Mouse (Mus musculus): ENCODE data around the gene Tmprss11d. TPM values are rescaled to one million over a fixed set of nuclear protein-coding genes. Genes with fewer than 3 reads are reported as not detected.

The Tmprss11d gene
- not detected in 2 replicates for polyA plus RNA-seq (2014; fragmentation: Nextera tagmentation; extraction: Ambion mirVana)

- H3K4me1 ChIP-seq (ENCODE audit: control insufficient read depth, insufficient read depth, low read length), result no peaks in the 10 kb centered on the region
- no peaks in the 10 kb centered on the region for H3K36me3 ChIP-seq (ENCODE audit: control insufficient read depth, insufficient read depth, low read length)
- no peak within 1 kb of the TSS for H3K27ac ChIP-seq (ENCODE audit: low read depth, low read length)
- H3K27me3 ChIP-seq (ENCODE audit: control insufficient read depth, insufficient read depth, low read length), result no peaks in the 10 kb centered on the region
- H3K9ac ChIP-seq (ENCODE audit: low read length), result no peak within 1 kb of the TSS
- H3K4me2 ChIP-seq, result no peak within 1 kb of the TSS
- H3K9me3 ChIP-seq (ENCODE audit: control insufficient read depth, low read length), result no peaks in the 10 kb centered on the region
- no peak within 1 kb of the TSS for H3K4me3 ChIP-seq (ENCODE audit: low read depth, low read length)
- ATAC-seq (ENCODE audit: low FRiP score) (no peak), DNase-seq (ENCODE audit: low spot score, missing footprints) (no peak)
- 76% methylated on average over 3 of the region's 3 CpGs for WGBS
Measured at GRCm38 (mm10) chr5:86373320-86373719, at the start of gene Tmprss11d. Gene Tmprss11d (minus strand): TSS chr5:86373420.

- peaks cover 4% of the 10 kb centered on the region; the same call in 1 of the 2 replicates for H3K4me1 ChIP-seq (ENCODE audit: control insufficient read depth, insufficient read depth, low read length)
- peak; percentile 87 for DNase-seq (ENCODE audit: low spot score, missing footprints)
- H3K27ac ChIP-seq (ENCODE audit: low read depth, low read length), result peak overlapping the region; percentile 35; the same call in 1 of the 2 replicates
- no peaks in the 10 kb centered on the region for H3K27me3 ChIP-seq (ENCODE audit: control insufficient read depth, insufficient read depth, low read length)
- no peaks in the 10 kb centered on the region for H3K9me3 ChIP-seq (ENCODE audit: control insufficient read depth, low read length)
- H3K4me3 ChIP-seq (ENCODE audit: low read depth, low read length), result no peak overlapping the region
- H3K36me3 ChIP-seq (ENCODE audit: control insufficient read depth, insufficient read depth, low read length), result no peaks in the 10 kb centered on the region
- 32% methylated on average over 3 of the region's 3 CpGs for WGBS
- H3K9ac ChIP-seq (ENCODE audit: low read length), result no peak overlapping the region
- no peak overlapping the region for H3K4me2 ChIP-seq
- peak; percentile 84 for ATAC-seq (ENCODE audit: low FRiP score)
Measured at GRCm38 (mm10) chr5:86421323-86422028, 48.3 kb upstream of the Tmprss11d start.

GRCm38 (mm10) chr5:86419494-86419893, 46.3 kb upstream of the Tmprss11d start:
- no peak overlapping the region for H3K27ac ChIP-seq (ENCODE audit: low read depth, low read length)
- H3K9me3 ChIP-seq (ENCODE audit: control insufficient read depth, low read length), result no peaks in the 10 kb centered on the region
- DNase-seq (ENCODE audit: low spot score, missing footprints) (no peak), ATAC-seq (ENCODE audit: low FRiP score) (no peak)
- no peak overlapping the region for H3K4me2 ChIP-seq
- H3K4me1 ChIP-seq (ENCODE audit: control insufficient read depth, insufficient read depth, low read length), result peaks cover 4% of the 10 kb centered on the region; the same call in 1 of the 2 replicates
- H3K4me3 ChIP-seq (ENCODE audit: low read depth, low read length), result no peak overlapping the region
- H3K27me3 ChIP-seq (ENCODE audit: control insufficient read depth, insufficient read depth, low read length), result no peaks in the 10 kb centered on the region
- no peaks in the 10 kb centered on the region for H3K36me3 ChIP-seq (ENCODE audit: control insufficient read depth, insufficient read depth, low read length)
- H3K9ac ChIP-seq (ENCODE audit: low read length), result no peak overlapping the region
- 22% methylated on average over 4 of the region's 4 CpGs for WGBS

GRCm38 (mm10) chr5:86414280-86414679, 41.1 kb upstream of the Tmprss11d start:
- H3K4me2 ChIP-seq, result no peak overlapping the region
- no peak for DNase-seq (ENCODE audit: low spot score, missing footprints)
- WGBS, result 86% methylated on average over 7 of the region's 7 CpGs
- no peak overlapping the region for H3K4me3 ChIP-seq (ENCODE audit: low read depth, low read length)
- H3K36me3 ChIP-seq (ENCODE audit: control insufficient read depth, insufficient read depth, low read length), result no peaks in the 10 kb centered on the region
- ATAC-seq (ENCODE audit: low FRiP score), result no peak
- no peaks in the 10 kb centered on the region for H3K9me3 ChIP-seq (ENCODE audit: control insufficient read depth, low read length)
- no peaks in the 10 kb centered on the region for H3K27me3 ChIP-seq (ENCODE audit: control insufficient read depth, insufficient read depth, low read length)
- H3K4me1 ChIP-seq (ENCODE audit: control insufficient read depth, insufficient read depth, low read length), result no peaks in the 10 kb centered on the region
- no peak overlapping the region for H3K9ac ChIP-seq (ENCODE audit: low read length)
- no peak overlapping the region for H3K27ac ChIP-seq (ENCODE audit: low read depth, low read length)

GRCm38 (mm10) chr5:86410815-86411214, 37.6 kb upstream of the Tmprss11d start:
- 33% methylated on average over 3 of the region's 3 CpGs for WGBS
- DNase-seq (ENCODE audit: low spot score, missing footprints) (peak; percentile 86), ATAC-seq (ENCODE audit: low FRiP score) (0 out of 2 replicates have a peak, but pooled peaks have one; percentile 38)
- Histone ChIP-seq H3K9me3 (ENCODE audit: control insufficient read depth, low read length) (no peaks in the 10 kb centered on the region), H3K36me3 (ENCODE audit: control insufficient read depth, insufficient read depth, low read length) (no peaks in the 10 kb centered on the region), H3K27me3 (ENCODE audit: control insufficient read depth, insufficient read depth, low read length) (no peaks in the 10 kb centered on the region), H3K4me1 (ENCODE audit: control insufficient read depth, insufficient read depth, low read length) (no peaks in the 10 kb centered on the region), H3K9ac (ENCODE audit: low read length) (no peak overlapping the region), H3K4me2 (no peak overlapping the region), H3K27ac (ENCODE audit: low read depth, low read length) (no peak overlapping the region), H3K4me3 (ENCODE audit: low read depth, low read length) (no peak overlapping the region)

GRCm38 (mm10) chr5:86407941-86408340, 34.7 kb upstream of the Tmprss11d start:
- no peaks in the 10 kb centered on the region for H3K27me3 ChIP-seq (ENCODE audit: control insufficient read depth, insufficient read depth, low read length)
- 85% methylated on average over 2 of the region's 2 CpGs for WGBS
- H3K27ac ChIP-seq (ENCODE audit: low read depth, low read length), result no peak overlapping the region
- H3K36me3 ChIP-seq (ENCODE audit: control insufficient read depth, insufficient read depth, low read length), result no peaks in the 10 kb centered on the region
- H3K4me2 ChIP-seq, result no peak overlapping the region
- H3K9ac ChIP-seq (ENCODE audit: low read length), result no peak overlapping the region
- no peaks in the 10 kb centered on the region for H3K9me3 ChIP-seq (ENCODE audit: control insufficient read depth, low read length)
- DNase-seq (ENCODE audit: low spot score, missing footprints) (no peak), ATAC-seq (ENCODE audit: low FRiP score) (no peak)
- no peaks in the 10 kb centered on the region for H3K4me1 ChIP-seq (ENCODE audit: control insufficient read depth, insufficient read depth, low read length)
- no peak overlapping the region for H3K4me3 ChIP-seq (ENCODE audit: low read depth, low read length)

- ATAC-seq (ENCODE audit: low FRiP score) (no peak), DNase-seq (ENCODE audit: low spot score, missing footprints) (no peak)
- H3K36me3 ChIP-seq (ENCODE audit: control insufficient read depth, insufficient read depth, low read length), result no peaks in the 10 kb centered on the region
- no peaks in the 10 kb centered on the region for H3K4me1 ChIP-seq (ENCODE audit: control insufficient read depth, insufficient read depth, low read length)
- H3K27ac ChIP-seq (ENCODE audit: low read depth, low read length), result no peak overlapping the region
- H3K4me2 ChIP-seq, result no peak overlapping the region
- 81% methylated on average over 3 of the region's 3 CpGs for WGBS
- H3K4me3 ChIP-seq (ENCODE audit: low read depth, low read length), result no peak overlapping the region
- no peaks in the 10 kb centered on the region for H3K9me3 ChIP-seq (ENCODE audit: control insufficient read depth, low read length)
- H3K9ac ChIP-seq (ENCODE audit: low read length), result no peak overlapping the region
- H3K27me3 ChIP-seq (ENCODE audit: control insufficient read depth, insufficient read depth, low read length), result no peaks in the 10 kb centered on the region
Measured at GRCm38 (mm10) chr5:86407191-86407590, 34.0 kb upstream of the Tmprss11d start.

- no peaks in the 10 kb centered on the region for H3K4me1 ChIP-seq (ENCODE audit: control insufficient read depth, insufficient read depth, low read length)
- no peak overlapping the region for H3K27ac ChIP-seq (ENCODE audit: low read depth, low read length)
- no peak overlapping the region for H3K4me3 ChIP-seq (ENCODE audit: low read depth, low read length)
- 74% methylated on average over 4 of the region's 4 CpGs for WGBS
- no peaks in the 10 kb centered on the region for H3K9me3 ChIP-seq (ENCODE audit: control insufficient read depth, low read length)
- no peak for ATAC-seq (ENCODE audit: low FRiP score)
- H3K36me3 ChIP-seq (ENCODE audit: control insufficient read depth, insufficient read depth, low read length), result no peaks in the 10 kb centered on the region
- no peak overlapping the region for H3K4me2 ChIP-seq
- H3K9ac ChIP-seq (ENCODE audit: low read length), result no peak overlapping the region
- no peak for DNase-seq (ENCODE audit: low spot score, missing footprints)
- H3K27me3 ChIP-seq (ENCODE audit: control insufficient read depth, insufficient read depth, low read length), result no peaks in the 10 kb centered on the region
Measured at GRCm38 (mm10) chr5:86359412-86359985, 13.7 kb downstream of the Tmprss11d start.

GRCm38 (mm10) chr5:86352966-86353365, 20.3 kb downstream of the Tmprss11d start:
- no peak overlapping the region for H3K4me3 ChIP-seq (ENCODE audit: low read depth, low read length)
- WGBS, result 25% methylated on average over 7 of the region's 7 CpGs
- ATAC-seq (ENCODE audit: low FRiP score), result peak; percentile 40; the same call in 1 of the 2 replicates

More at GRCm38 (mm10) chr5:86352966-86353365, 20.3 kb downstream of the Tmprss11d start:
- no peak overlapping the region for H3K4me2 ChIP-seq
- no peaks in the 10 kb centered on the region for H3K36me3 ChIP-seq (ENCODE audit: control insufficient read depth, insufficient read depth, low read length)
- H3K4me1 ChIP-seq (ENCODE audit: control insufficient read depth, insufficient read depth, low read length), result no peaks in the 10 kb centered on the region
- no peaks in the 10 kb centered on the region for H3K9me3 ChIP-seq (ENCODE audit: control insufficient read depth, low read length)
- H3K27me3 ChIP-seq (ENCODE audit: control insufficient read depth, insufficient read depth, low read length), result no peaks in the 10 kb centered on the region
- DNase-seq (ENCODE audit: low spot score, missing footprints), result peak; percentile 93
- no peak overlapping the region for H3K27ac ChIP-seq (ENCODE audit: low read depth, low read length)
- no peak overlapping the region for H3K9ac ChIP-seq (ENCODE audit: low read length)
